Mouse (Mus musculus) stomach, embryonic 14.5 days (tissue): ENCODE measurements around the gene Nmt1. TPM values are rescaled to one million over a fixed set of nuclear protein-coding genes. Genes with fewer than 3 reads are reported as not detected.

ENCODE experiments used
- ATAC-seq: fragments of 200-750 bp; cut with Nextera tagmentation; 2 replicates; pipeline ENCODE4 v1.8.0; 2017; ENCODE audit warnings: low read depth, moderate TSS enrichment; ENCODE audit not compliant: insufficient number of reproducible peaks, insufficient read depth, low FRiP score
- H3K27ac ChIP-seq: fragments of 300-500 bp; sonication (generic); 2 replicates; pipeline ENCODE4 v1.5.1; 2014; ENCODE audit warnings: mild to moderate bottlenecking, low read length, moderate library complexity, mixed read lengths
- H3K27me3 ChIP-seq: fragments of 300-500 bp; sonication (generic); 2 replicates; pipeline ENCODE4 v1.6.1; 2014; ENCODE audit warnings: low read length, control low read depth, mixed read lengths; ENCODE audit not compliant: control insufficient read depth, insufficient read depth
- H3K36me3 ChIP-seq: fragments of 300-500 bp; sonication (generic); 2 replicates; pipeline ENCODE4 v1.6.1; 2014; ENCODE audit warnings: mild to moderate bottlenecking, control low read depth, low read length, moderate library complexity, mixed read lengths; ENCODE audit not compliant: control insufficient read depth, insufficient read depth
- H3K4me1 ChIP-seq: fragments of 300-500 bp; sonication (generic); 2 replicates; pipeline ENCODE4 v1.6.1; 2014; ENCODE audit warnings: low read length, control low read depth, mixed read lengths; ENCODE audit not compliant: control insufficient read depth, insufficient read depth
- H3K4me2 ChIP-seq: fragments of 300-500 bp; sonication (generic); replicated peaks from 2 replicates; pipeline ENCODE4 v1.6.1; 2014; ENCODE audit warnings: low read depth, low read length, control low read depth
- H3K4me3 ChIP-seq: fragments of 300-500 bp; sonication (generic); 2 replicates; pipeline ENCODE4 v1.5.1; 2014; ENCODE audit warnings: low read depth, low read length, control low read depth
- H3K9ac ChIP-seq: fragments of 300-500 bp; sonication (generic); replicated peaks from 2 replicates; pipeline ENCODE4 v1.6.1; 2014; ENCODE audit warnings: low read depth, mild to moderate bottlenecking, control low read depth, low read length, moderate library complexity, mixed read lengths
- H3K9me3 ChIP-seq: fragments of 300-500 bp; sonication (generic); 2 replicates; pipeline ENCODE4 v1.6.1; 2016; ENCODE audit warnings: low read depth, low read length, control low read depth; ENCODE audit not compliant: control insufficient read depth
- WGBS: fragments of 180-500 bp; shearing (Covaris S2); extraction: QIAGEN DNeasy Blood & Tissue Kit; methylation state at CpG from one replicate; pipeline ENCODE4 v1.1.7; 2014; 5-methylcytosine and 5-hydroxymethylcytosine counted together
- microRNA-seq: library from miRNA; unstranded; fragments of <30 nt; microRNA quantifications from one replicate; pipeline ENCODE4, GENCODE M21; 2016
- polyA plus RNA-seq: library from polyadenylated mRNA; unstranded; fragments of >200 nt; fragmentation: Nextera tagmentation; extraction: Ambion mirVana; gene quantifications from 2 replicates; pipeline ENCODE4 v1.2.1, GENCODE M21; 2014

Gene Nmt1
- polyA plus RNA-seq, 1 experiment from 2014 or later, result 55.1 TPM

- H3K4me2 ChIP-seq, result peak overlapping the region; percentile 77
- no peaks in the 10 kb centered on the region for H3K36me3 ChIP-seq
- peak overlapping the region; percentile 75 for H3K9ac ChIP-seq
- H3K27ac ChIP-seq, result peak overlapping the region; percentile 91
- H3K4me3 ChIP-seq, result peak overlapping the region; percentile 75
- peaks cover 32% of the 10 kb centered on the region for H3K4me1 ChIP-seq
- ATAC-seq, result peak; percentile 68; the same call in 1 of the 2 replicates
- 1% methylated on average over 34 of the region's 34 CpGs for WGBS
- no peaks in the 10 kb centered on the region for H3K9me3 ChIP-seq
- no peaks in the 10 kb centered on the region for H3K27me3 ChIP-seq
These were observed 87.4 kb downstream of the Nmt1 start for GRCm38 (mm10) chr11:103115163-103116007.

- H3K9ac ChIP-seq, result peak within 1 kb of the TSS; percentile 75
- H3K36me3 ChIP-seq, result no peaks in the 10 kb centered on the region
- H3K4me3 ChIP-seq, result peak within 1 kb of the TSS; percentile 75
- peak; percentile 95 for ATAC-seq
- under 1% methylated on average over 52 of the region's 53 CpGs for WGBS
- peak within 1 kb of the TSS; percentile 77 for H3K4me2 ChIP-seq
- peaks cover 30% of the 10 kb centered on the region for H3K4me1 ChIP-seq
- peak within 1 kb of the TSS; percentile 91 for H3K27ac ChIP-seq
- H3K27me3 ChIP-seq, result no peaks in the 10 kb centered on the region
- no peaks in the 10 kb centered on the region for H3K9me3 ChIP-seq
These were observed 88.2 kb downstream of the Nmt1 start, which contains the start of gene Hexim1 for GRCm38 (mm10) chr11:103116008-103116818. Hexim1 (plus strand) TSS chr11:103116231.

GRCm38 (mm10) chr11:103116959-103117590 lies 89.1 kb downstream of the Nmt1 start:
- H3K27me3 ChIP-seq, result no peaks in the 10 kb centered on the region
- H3K9me3 ChIP-seq, result no peaks in the 10 kb centered on the region
- H3K36me3 ChIP-seq, result no peaks in the 10 kb centered on the region
- peak overlapping the region; percentile 64 for H3K9ac ChIP-seq
- peaks cover 25% of the 10 kb centered on the region for H3K4me1 ChIP-seq
- H3K4me3 ChIP-seq, result peak overlapping the region; percentile 75
- peak overlapping the region; percentile 87 for H3K27ac ChIP-seq
- ATAC-seq, result 0 out of 2 replicates have a peak, but pooled peaks have one; percentile 30
- peak overlapping the region; percentile 77 for H3K4me2 ChIP-seq
- WGBS, result under 1% methylated on average over 35 of the region's 35 CpGs

DNA sequence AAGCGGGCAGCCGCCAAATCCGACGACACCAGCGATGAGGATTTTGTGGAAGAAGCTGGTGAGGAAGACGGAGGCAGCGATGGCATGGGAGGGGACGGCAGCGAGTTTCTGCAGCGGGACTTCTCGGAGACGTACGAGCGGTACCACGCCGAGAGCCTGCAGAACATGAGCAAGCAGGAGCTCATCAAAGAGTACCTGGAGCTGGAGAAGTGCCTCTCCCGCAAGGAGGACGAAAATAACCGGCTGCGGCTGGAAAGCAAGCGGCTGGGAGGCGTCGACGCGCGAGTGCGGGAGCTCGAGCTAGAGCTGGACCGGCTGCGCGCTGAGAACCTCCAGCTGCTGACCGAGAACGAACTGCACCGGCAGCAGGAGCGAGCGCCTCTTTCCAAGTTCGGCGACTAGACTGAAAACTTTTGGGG lies 89.6 kb downstream of the Nmt1 start:
- H3K4me1 ChIP-seq, result peaks cover 20% of the 10 kb centered on the region

More for the DNA sequence above, 89.6 kb downstream of the Nmt1 start:
- H3K9ac ChIP-seq, result peak overlapping the region; percentile 64
- no peaks in the 10 kb centered on the region for H3K36me3 ChIP-seq
- WGBS, result under 1% methylated on average over 38 of the region's 38 CpGs
- peak overlapping the region; percentile 75 for H3K4me3 ChIP-seq
- no peak for ATAC-seq
- no peaks in the 10 kb centered on the region for H3K9me3 ChIP-seq
- peak overlapping the region; percentile 77 for H3K4me2 ChIP-seq
- peak overlapping the region; percentile 87; the same call in 1 of the 2 replicates for H3K27ac ChIP-seq
- no peaks in the 10 kb centered on the region for H3K27me3 ChIP-seq

Small RNAs within 50 kb of the gene (microRNA-seq; reads per million reads assigned to microRNA genes)
- gene Mir6931, result not detected

Other genes with a start within 250 kb of the Nmt1 start
- 57.0 and 64.8 TPM in 2 replicates for gene Gjc1, start 208.5 kb upstream of the Nmt1 start, polyA plus RNA-seq
- gene Higd1b, start 192.3 kb upstream of the Nmt1 start, polyA plus RNA-seq, result not detected in 2 replicates
- gene Eftud2, start 147.2 kb upstream of the Nmt1 start, polyA plus RNA-seq, result 148 and 168 TPM in 2 replicates
- 1.3 and 1.7 TPM in 2 replicates for gene Ccdc103, start 147.0 kb upstream of the Nmt1 start, polyA plus RNA-seq
- not detected in 2 replicates for gene Fam187a, start 143.0 kb upstream of the Nmt1 start, polyA plus RNA-seq
- 0.34 and 0.62 TPM in 2 replicates for gene Gfap, start 127.3 kb upstream of the Nmt1 start, polyA plus RNA-seq
- gene Kif18b, start 103.1 kb upstream of the Nmt1 start, polyA plus RNA-seq, result 7.9 and 10.0 TPM in 2 replicates
- 9.4 and 11.1 TPM in 2 replicates for gene C1ql1, start 81.5 kb upstream of the Nmt1 start, polyA plus RNA-seq
- gene Dcakd, start 143 bp downstream of the Nmt1 start, polyA plus RNA-seq, result 185 and 198 TPM in 2 replicates
- 2.5 TPM in 2 replicates for gene Plcd3, start 73.5 kb downstream of the Nmt1 start, polyA plus RNA-seq
- 17.7 and 20.4 TPM in 2 replicates for gene Acbd4, start 73.5 kb downstream of the Nmt1 start, polyA plus RNA-seq
- 7.6 and 7.7 TPM in 2 replicates for gene Hexim1, start 88.0 kb downstream of the Nmt1 start, polyA plus RNA-seq
- gene Hexim2, start 104.2 kb downstream of the Nmt1 start, polyA plus RNA-seq, result 7.3 and 9.1 TPM in 2 replicates
- 1.7 and 2.3 TPM in 2 replicates for gene Fmnl1, start 142.9 kb downstream of the Nmt1 start, polyA plus RNA-seq
- gene 1700023F06Rik, start 180.4 kb downstream of the Nmt1 start, polyA plus RNA-seq, result 1.5 and 1.8 TPM in 2 replicates
- not detected in 2 replicates for gene Spata32, start 190.2 kb downstream of the Nmt1 start, polyA plus RNA-seq
- 5.6 and 6.0 TPM in 2 replicates for gene Map3k14, start 239.3 kb downstream of the Nmt1 start, polyA plus RNA-seq